28 mouse cellular contexts compared by ENCODE assay signal in the genomic region with DNA sequence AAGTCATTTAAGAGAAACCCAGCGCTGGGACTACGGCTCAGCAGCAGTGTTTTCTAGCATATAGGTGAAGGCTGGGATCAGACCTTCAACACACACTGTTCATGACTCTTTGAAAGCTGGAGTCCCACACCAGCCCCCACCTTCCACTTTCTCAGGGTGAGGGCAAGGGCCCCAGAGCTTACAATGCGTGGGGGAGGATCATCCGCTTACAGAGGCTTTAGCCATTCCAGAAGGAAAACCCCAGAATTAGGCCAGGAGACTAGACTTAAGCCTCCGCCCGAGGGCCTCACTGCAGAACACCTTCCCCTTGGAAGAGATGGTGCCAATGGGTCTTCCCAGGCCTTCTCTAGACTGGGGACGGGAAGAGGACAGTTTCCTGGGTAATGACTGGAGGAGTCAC. TPM values are rescaled to one million over a fixed set of nuclear protein-coding genes. Genes with fewer than 3 reads are reported as not detected.
"Had no signal": no experiment of that assay in that cellular context is flagged by ENCODE, and none has a peak within 500 bp of the region (broad histone marks: within the 10 kb centered on the region; RNA-seq: fewer than 3 reads in every experiment).

No protein-coding gene starts in this region.

- H3K27ac ChIP-seq: intestine, embryonic 15.5 days; kidney, embryonic 15.5 days; layer of hippocampus, adult 2 months; liver, embryonic 12.5 days; liver, embryonic 15.5 days; lung, embryonic 15.5 days; midbrain, embryonic 10.5 days; midbrain, embryonic 13.5 days; stomach, postnatal 0 days had no signal

- DNase-seq: kidney, adult 11 months; kidney, adult 8-10 months; kidney, postnatal 14 days; layer of hippocampus, adult 9-11 months; liver; lung, adult 18-20 months; lung, postnatal 10 days; lung, postnatal 36 days; right cerebral cortex, adult 18-20 months; right cerebral cortex, postnatal 14 days; right cerebral cortex, postnatal 4 days; thymus, adult 2 months; thymus, postnatal 14 days had no signal

- H3K4me3 ChIP-seq: intestine, embryonic 15.5 days; kidney, embryonic 15.5 days; layer of hippocampus, adult 2 months; liver, embryonic 12.5 days; liver, embryonic 15.5 days; lung, embryonic 15.5 days; megakaryocyte, embryonic 14.5 days; midbrain, embryonic 10.5 days; midbrain, embryonic 13.5 days had no signal

- H3K36me3 ChIP-seq: intestine, embryonic 15.5 days; kidney, embryonic 15.5 days; liver, embryonic 12.5 days; liver, embryonic 15.5 days; lung, embryonic 15.5 days; midbrain, embryonic 10.5 days; midbrain, embryonic 13.5 days had no signal

- H3K9me3 ChIP-seq: intestine, embryonic 15.5 days; kidney, embryonic 15.5 days; liver, embryonic 12.5 days; liver, embryonic 15.5 days; lung, embryonic 15.5 days; megakaryocyte, embryonic 14.5 days; midbrain, embryonic 10.5 days; midbrain, embryonic 13.5 days had no signal

RNA-seq across cellular contexts. Expression of a gene that starts 8.3 kb away (rescaled TPM):
- total RNA-seq: layer of hippocampus, adult 2 months; layer of hippocampus, postnatal 25 days had no signal
- polyA plus RNA-seq: liver, embryonic 12.5 days; liver, embryonic 15.5 days; midbrain, embryonic 13.5 days; midbrain, postnatal 0 days; neural tube, embryonic 11.5 days; neural tube, embryonic 14.5 days; stomach, embryonic 14.5 days; stomach, postnatal 0 days had no signal
